Mouse (Mus musculus) heart, postnatal 36 days (tissue): ENCODE measurements around the gene Trim14. TPM values are rescaled to one million over a fixed set of nuclear protein-coding genes. Genes with fewer than 3 reads are reported as not detected.

Experiments
- DNase-seq, 2 experiments: peaks; one replicate each; pipeline ENCODE4 v3.0.0; 2021 to 2022
- intact Hi-C: fragments of 180-260 bp; cut with DNase I; formaldehyde crosslinking; loops from one replicate; pipeline ENCODE4 v1.15.1; 2025
- total RNA-seq, 2 experiments: library from RNA; stranded (reverse); gene quantifications; 2 replicates each; pipeline ENCODE4 v1.2.3; 2021

Gene Trim14
- total RNA-seq, 2 experiments from 2014 or later: 3.1 to 4.1 TPM

DNA sequence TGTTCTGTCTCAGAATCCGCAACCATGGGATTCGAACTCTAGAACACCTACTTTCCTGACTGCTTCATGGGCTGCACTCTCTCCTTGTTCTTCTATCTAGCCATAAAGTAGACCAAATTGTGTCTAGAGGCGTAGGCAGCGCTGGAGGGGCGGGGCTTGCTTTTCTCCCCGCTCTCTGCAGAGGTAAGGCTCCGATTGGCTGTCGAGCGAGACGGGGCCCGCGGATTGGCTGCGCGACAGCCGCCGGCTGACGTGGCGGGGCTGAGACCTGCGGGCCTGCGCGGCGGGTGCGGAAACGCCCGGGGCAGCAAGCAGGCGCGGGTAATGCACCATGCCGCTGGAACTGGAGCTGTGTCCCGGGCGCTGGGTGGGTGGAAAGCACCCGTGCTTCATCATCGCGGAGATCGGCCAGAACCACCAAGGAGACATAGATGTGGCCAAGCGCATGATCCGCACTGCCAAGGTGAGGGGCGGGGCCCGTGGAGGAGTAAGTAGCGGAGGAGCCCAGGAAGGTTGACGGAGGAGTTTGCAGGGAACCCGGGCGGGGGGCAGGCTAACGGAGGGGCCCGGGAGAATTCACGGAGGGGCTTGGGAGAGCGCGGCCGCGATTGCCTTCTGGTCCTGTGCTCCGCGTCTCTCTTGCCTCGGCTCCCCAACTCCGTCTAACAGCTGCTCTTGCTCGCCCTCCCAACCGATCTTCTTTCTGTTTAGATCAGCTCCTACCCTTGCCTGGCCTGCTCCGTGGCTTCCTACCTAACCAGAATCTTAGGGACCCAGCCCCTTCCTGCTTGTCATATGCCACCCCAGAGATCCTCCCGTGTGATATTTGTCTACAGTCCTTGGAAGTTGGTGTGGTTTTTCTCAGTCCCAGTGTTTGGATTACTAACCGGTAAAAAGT lies 46.7 kb downstream of the Trim14 start, which contains the start of gene Nans:
Gene Nans, plus strand, starts transcription at position 221 of the 898 bp plus-strand sequence.
- DNase-seq: peak; percentile 94
- intact Hi-C loops: loop anchor here (10.0 kb wide), 1 partner anchor 294 kb away; the partner anchor contains the start of gene Xpa

- intact Hi-C loops: loop anchor here (10.0 kb wide), 1 partner anchor 293 kb away; the partner anchor contains the start of gene Xpa
Measured at GRCm38 (mm10) chr4:46487348-46487747, 48.6 kb downstream of the Trim14 start.

DNA sequence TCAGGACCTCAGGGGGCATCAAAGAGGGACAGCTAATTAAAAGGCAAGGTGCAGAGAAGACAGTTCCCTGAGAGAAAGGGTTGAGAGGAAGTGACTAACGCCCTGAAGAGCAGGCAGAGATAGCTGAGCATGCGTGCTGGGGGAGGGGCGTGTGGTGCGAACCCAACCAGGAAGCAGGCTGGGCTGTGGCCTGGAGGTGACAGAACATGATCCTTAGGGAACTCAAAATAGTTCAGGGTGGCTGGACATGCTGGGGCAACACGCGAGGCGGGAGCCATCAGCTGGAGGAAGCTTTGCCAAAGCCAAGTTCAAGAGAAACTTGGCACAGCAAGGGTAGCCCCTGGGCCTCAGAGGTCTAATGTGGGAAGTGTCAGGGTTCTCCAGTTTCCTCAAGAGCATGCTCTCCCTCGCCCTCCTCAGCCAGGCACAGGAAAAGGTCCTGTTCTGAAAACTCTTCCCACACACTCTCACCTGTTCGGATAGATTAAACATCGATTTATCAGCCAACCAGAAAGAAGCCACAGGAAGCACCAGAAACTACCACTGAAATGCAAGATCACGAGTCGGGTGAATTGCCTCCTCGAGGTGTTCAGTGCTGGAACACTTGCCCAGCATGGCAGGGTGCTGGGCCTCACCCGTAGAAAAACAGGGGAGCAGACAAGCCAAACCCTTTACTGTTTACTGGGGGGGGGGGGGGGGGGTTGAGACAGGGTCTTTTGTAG lies 50.1 kb downstream of the Trim14 start:
- intact Hi-C loops: loop anchor here (2.0 to 10.0 kb wide), 2 partner anchors 33 to 291 kb away; partner anchors contain the start of gene Xpa
- DNase-seq: peak; percentile 78

More at GRCm38 (mm10) chr4:46487348-46487747, 48.6 kb downstream of the Trim14 start:
- DNase-seq: peak; percentile 74

DNA sequence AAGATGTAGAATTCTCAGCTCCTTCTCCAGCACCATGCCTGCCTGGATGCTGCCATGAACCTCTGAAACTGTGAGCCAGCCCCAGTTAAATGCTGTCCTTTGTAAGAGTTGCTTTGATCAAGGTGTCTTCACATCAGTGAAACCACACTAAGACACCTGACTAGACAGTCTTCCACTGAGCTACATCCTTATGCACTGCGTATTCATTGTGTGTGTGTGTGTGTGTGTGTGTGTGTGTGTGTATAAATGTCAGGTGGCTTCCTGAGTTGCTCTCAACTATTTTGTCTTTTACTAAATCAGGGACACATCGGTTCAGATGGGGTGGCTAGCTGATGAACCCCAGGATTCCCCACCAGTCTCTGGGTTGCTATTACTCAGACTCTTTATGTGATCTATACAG lies 56.9 kb downstream of the Trim14 start:
- no peak for DNase-seq
- intact Hi-C loops: no loop called here

DNA sequence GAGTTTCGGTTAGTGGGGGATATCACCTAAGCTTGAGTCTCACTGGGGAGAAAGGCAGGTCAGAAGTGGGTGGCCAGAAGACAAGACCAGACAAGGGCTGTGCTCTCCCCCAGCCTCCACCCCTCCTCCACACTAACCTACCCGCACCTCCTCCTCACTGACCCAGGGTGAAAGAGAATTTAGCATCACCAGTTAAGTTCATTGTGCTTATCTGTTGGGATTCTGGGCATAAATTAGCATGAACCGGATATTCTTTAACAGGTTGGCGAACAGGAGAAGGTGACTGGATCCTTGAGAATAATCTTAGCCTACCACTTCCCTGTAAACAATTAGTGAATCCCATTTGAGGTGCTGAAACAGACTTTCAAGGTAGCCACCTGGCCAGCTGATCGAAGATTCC lies 60.8 kb downstream of the Trim14 start:
- DNase-seq: no peak
- intact Hi-C loops: no loop called here

GRCm38 (mm10) chr4:46465740-46466139 lies 70.2 kb downstream of the Trim14 start:
- intact Hi-C loops: no loop called here
- DNase-seq: no peak

DNA sequence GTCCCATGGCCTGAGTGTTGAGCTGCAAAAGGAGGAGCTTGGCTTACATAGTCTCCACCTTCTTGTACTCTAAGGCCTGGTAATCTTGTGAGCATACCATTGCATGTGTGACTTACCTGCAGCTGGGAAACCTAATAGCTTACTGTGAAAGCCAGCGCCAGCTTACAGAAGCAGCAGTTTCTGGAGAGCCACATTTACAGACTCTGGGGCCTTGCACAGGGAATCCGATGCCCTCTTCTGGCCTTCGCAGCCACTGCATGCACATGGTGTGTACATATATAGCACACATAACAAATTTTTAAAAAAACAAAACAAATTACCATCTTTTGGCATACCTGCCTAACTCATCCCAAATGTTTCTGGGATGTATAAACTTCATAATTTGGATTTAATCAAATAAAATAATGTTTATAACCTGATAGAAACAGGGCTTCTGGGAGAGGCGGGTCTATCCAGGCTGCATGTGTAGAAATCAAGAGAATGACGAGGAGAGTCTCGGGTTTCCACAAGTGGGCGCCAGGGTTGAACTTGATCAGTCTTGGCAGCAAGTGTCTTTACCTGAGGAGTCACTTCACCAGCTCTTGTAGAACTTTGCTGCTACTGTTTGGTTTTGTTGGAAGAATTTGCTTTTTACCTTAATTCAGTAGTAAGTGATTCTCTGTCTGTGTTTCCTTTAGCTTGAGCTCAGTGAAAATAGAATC lies 72.7 kb downstream of the Trim14 start:
- intact Hi-C loops: no loop called here
- DNase-seq: peak in 1 of 2 experiments; percentile 12

DNA sequence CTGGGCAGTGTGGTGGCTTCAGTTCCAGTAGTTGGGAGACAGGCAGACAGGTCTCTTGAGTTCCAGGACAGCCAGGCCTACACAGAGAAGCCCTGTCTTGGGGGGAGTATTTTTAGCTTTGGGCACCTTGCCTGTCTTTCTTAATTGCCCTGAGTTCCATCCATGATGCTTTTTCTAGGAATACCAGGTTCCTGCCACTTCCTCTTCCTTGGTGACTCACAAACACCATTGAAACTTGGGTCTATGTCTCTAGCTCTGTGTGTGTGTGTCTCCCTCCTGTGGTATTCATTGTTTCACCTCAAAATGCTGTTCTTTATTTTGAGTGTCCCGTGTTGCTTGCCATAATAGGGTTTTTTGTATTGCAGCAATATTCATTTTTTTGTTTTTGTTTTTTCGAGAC lies 77.5 kb downstream of the Trim14 start:
- intact Hi-C loops: no loop called here
- DNase-seq: no peak

DNA sequence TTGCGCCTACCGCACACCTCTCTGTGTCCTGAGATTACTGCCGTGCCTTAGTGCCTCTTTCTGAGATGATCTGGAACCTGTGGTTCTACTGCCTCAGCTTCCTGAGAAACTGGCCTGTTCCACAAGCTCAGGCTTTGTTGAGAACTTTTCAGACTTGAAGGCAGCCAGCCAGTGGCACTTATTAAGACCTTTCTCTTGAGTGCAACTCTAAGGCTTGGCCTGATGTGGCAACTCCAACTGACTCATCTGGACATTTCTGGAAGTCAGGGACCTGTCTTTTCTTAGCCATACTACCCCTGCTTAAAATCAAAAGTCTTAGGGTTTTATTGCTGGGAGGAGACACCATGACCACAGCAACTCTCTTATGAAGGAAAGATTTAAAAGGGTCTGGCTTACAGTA lies 78.8 kb downstream of the Trim14 start:
- no peak for DNase-seq
- intact Hi-C loops: no loop called here

- intact Hi-C loops: no loop called here
Measured at GRCm38 (mm10) chr4:46456762-46457161, 79.2 kb downstream of the Trim14 start.

DNA sequence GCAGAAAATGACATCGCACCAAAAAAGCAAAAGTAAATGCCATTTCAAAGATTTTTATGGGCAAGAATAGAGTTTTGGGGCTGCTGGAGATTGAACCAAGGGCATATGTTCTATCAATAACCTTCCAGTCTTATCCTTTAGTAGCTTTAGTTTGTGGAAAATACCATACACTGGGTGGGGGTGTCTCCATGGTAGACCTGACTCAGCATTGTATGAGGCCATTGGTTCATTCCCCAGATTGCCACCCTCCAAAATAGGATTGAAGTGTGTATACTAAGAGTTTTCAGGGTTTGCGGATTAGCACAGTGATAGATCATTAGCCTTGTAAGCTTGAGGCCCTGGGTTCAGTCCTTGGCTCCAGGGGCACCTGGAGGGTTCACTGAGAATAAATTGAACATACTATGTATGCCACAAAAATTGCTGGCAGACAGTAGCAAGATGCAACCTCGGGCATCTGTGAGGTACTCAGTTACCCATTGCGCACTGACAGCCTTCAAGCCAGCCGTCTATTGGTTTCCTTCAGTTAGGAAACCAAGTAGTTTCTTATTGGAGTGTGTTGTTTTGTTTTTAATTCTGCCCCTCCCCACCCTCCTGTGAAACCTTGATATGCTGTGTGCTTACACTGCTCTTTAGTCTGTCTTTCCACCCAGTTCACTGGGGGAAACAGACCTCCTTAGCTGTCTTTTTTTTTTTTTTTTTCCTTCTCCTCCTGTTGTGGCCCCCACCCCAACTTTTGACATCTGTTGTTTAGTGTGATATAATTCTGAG lies 81.7 kb downstream of the Trim14 start:
- intact Hi-C loops: loop anchor here (5.0 kb wide), 1 partner anchor 252 kb away; no protein-coding TSS in a partner anchor

More at GRCm38 (mm10) chr4:46456762-46457161, 79.2 kb downstream of the Trim14 start:
- no peak for DNase-seq

DNA sequence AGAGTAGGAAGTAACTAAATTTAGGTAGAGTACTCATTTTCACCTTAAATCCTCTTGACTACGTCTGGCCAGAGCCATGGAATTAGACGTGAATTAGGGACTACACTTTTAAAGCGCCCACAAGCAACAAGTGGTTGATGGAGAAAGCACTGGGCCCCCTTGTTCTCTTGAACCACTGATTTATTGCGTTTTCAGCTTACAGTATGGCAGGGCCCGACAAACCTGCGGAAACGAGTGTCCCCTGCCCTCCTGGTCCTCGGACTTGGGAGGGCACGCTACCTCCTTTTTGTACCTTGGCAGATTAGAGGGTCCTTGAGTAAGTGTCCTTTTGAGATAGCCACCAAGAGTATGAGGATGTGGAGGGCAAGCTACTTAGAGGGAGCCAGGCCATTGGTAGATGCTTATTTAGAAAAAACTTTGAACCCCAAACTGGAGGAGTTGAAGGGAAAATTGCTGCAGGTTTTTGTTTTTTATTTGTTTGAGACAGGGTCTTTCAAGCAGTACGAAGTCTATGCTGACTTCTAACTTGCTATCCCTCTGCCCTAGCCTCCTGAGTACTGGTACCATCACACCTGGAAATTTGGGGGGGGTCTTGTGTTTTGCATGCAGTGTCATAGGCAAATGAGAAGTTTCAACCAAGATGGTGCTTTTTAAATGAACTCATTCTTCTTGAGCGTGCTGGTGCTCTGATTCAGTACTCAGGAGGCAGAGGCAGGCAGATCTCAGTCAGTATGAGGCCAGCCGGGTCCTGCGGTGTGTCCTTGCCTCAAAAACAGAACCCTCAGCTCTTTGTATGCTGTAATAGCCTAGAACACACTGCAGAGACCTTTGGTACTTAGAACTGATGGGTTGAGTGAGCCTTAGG lies 82.9 kb downstream of the Trim14 start:
- intact Hi-C loops: loop anchor here (2.0 to 5.0 kb wide), 2 partner anchors 32 to 251 kb away; no protein-coding TSS in a partner anchor
- no peak for DNase-seq

More for the DNA sequence above, 81.7 kb downstream of the Trim14 start:
- no peak for DNase-seq

DNA sequence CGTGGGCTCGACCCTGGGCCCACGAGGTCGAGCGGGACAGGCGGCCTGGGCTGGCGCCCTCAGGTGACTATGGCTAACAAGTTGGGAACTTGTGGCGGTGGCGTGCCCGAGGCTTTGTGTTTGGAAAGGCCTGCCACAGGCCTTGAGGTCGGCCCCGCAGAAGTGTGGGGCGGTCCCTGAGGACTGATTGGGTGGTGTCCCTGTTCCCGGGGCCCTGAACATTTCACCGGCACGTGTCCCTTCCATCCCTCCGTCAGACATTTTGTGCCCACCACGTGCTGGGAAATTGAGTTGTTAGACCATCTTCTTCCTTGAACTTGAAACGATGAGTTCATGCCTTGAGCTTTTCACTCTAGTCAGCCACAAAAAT lies 83.5 kb downstream of the Trim14 start:
- intact Hi-C loops: loop anchor here (2.0 to 5.0 kb wide), 2 partner anchors 32 to 250 kb away; no protein-coding TSS in a partner anchor
- DNase-seq: peak; percentile 50 to 61

DNA sequence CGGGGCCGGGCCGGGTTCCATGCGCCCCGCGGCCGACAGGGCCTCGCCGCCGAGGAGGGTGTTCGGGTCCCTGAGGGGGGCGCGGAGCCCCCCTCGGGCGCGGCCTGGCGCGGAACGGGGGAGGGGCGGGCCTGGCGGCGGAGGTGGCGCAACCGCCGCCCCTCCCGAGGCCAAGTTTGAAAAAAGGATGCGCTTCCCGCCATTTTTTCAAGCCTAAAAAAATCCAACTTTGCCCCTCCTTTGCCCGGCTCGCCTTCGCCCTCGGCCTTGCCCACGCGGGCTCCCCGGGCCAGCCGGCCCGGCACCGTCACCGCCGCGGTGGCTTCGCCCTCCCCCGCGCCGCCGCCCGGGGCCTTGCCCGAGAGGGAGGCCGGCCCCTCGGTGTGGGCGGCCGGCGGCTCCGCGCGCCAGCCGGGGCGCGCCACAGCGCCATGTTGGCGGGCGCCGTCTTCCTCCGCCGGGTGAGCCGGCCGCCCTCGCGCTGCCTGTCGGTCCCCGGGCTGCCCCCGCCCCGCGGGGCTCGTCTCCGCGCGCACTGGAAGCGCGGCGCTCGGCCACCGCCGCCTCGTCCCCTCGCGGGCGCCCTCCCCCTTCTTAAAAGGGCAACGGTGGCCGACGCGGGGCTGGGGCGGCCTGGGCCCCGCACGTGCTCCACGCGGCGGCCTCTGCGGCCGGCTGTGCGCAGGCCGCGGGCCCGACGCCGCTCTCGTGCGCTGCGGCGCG lies 84.0 kb downstream of the Trim14 start:
- intact Hi-C loops: loop anchor here (2.0 to 5.0 kb wide), 3 partner anchors 33 to 250 kb away; no protein-coding TSS in a partner anchor

DNA sequence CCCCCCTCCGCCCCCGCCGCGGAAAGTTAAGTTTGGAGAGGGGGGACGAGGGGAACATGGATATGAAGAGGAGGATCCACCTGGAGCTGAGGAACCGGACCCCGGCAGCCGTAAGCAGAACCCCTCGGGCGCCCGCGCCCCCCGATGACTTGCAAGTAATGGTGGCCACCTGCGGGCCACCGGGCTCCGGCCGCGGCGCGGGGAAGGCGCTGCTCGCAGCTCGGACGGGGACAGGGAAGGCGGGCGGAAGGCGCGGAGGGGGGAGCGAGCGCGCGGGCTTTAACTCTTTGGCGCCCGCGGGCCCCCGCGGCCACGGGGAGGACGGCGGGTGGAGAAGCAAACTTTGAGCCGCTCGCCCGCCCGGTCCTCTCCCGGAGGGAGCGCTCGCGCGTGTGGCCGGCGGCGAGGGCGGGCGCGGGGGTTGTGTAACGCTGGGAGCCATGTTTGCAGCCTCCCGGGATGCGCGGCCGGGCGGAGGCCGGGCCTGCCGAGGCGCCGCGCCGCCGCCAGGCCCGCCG lies 84.6 kb downstream of the Trim14 start:
- DNase-seq: peak; percentile 78 to 90
- intact Hi-C loops: loop anchor here (2.0 to 5.0 kb wide), 2 partner anchors 60 to 249 kb away; no protein-coding TSS in a partner anchor

More for the DNA sequence above, 84.0 kb downstream of the Trim14 start:
- DNase-seq: peak; percentile 74 to 88

- intact Hi-C loops: loop anchor here (2.0 to 5.0 kb wide), 2 partner anchors 60 to 248 kb away; no protein-coding TSS in a partner anchor
- DNase-seq: peak; percentile 95 to 96
Measured at GRCm38 (mm10) chr4:46450519-46451131, 85.3 kb downstream of the Trim14 start, which contains the start of gene Anp32b. Anp32b (plus strand) TSS chr4:46450902.

GRCm38 (mm10) chr4:46450020-46450518 lies 85.9 kb downstream of the Trim14 start:
- intact Hi-C loops: loop anchor here (2.0 to 5.0 kb wide), 2 partner anchors 59 to 248 kb away; no protein-coding TSS in a partner anchor
- no peak for DNase-seq
